Mouse (Mus musculus): ENCODE results near the gene Cltrn.

Gene Cltrn

GRCm38 (mm10) chrX:164145463-164146250, 57.0 kb downstream of the Cltrn start:
- DNase-seq = no peak

GRCm38 (mm10) chrX:164152703-164153102, 64.1 kb downstream of the Cltrn start:
- no peak for DNase-seq

GRCm38 (mm10) chrX:164153606-164154005, 65.0 kb downstream of the Cltrn start:
- no peak for DNase-seq

GRCm38 (mm10) chrX:164154594-164154993, 66.0 kb downstream of the Cltrn start:
- DNase-seq = no peak

- no peak for DNase-seq
These were observed 76.1 kb downstream of the Cltrn start for GRCm38 (mm10) chrX:164164681-164165080.
